Mouse (Mus musculus) G1E (cell line): ENCODE measurements around the gene Serpina5. TPM values are rescaled to one million over a fixed set of nuclear protein-coding genes. Genes with fewer than 3 reads are reported as not detected.

Source experiments
- ATAC-seq: 2 replicates; pipeline ENCODE4 v1.8.0; 2016; ENCODE audit warnings: mild to moderate bottlenecking; ENCODE audit not compliant: insufficient number of reproducible peaks, poor library complexity, low FRiP score, severe bottlenecking; ENCODE audit errors: extremely low read depth
- DNase-seq: peaks from one replicate; pipeline ENCODE4 v3.0.0; 2012; ENCODE audit warnings: low spot score
- H3K27me3 ChIP-seq: 2 replicates; pipeline ENCODE4 v1.6.1; 2012; ENCODE audit warnings: mild to moderate bottlenecking, low read length, inconsistent platforms; ENCODE audit not compliant: insufficient read depth
- H3K36me3 ChIP-seq: replicated peaks from 2 replicates; pipeline ENCODE3; 2012; ENCODE audit warnings: mild to moderate bottlenecking, inconsistent platforms
- H3K4me1 ChIP-seq: 2 replicates; pipeline ENCODE4 v1.6.1; 2012; ENCODE audit warnings: low read depth, low read length, inconsistent platforms, mixed read lengths; ENCODE audit not compliant: insufficient read depth
- H3K4me3 ChIP-seq: 2 replicates; pipeline ENCODE4 v1.5.1; 2012; ENCODE audit warnings: low read depth, mild to moderate bottlenecking, inconsistent platforms, low read length, moderate library complexity, mixed read lengths
- H3K9me3 ChIP-seq: replicated peaks from 2 replicates; pipeline ENCODE4 v1.6.1; 2012; ENCODE audit warnings: inconsistent platforms
- CTCF ChIP-seq: IDR thresholded peaks from 2 replicates; pipeline ENCODE4 v1.5.1; 2012; ENCODE audit warnings: low read depth, low read length, inconsistent platforms, mixed read lengths
- GATA1 ChIP-seq: IDR thresholded peaks from 2 replicates; pipeline ENCODE4 v1.6.1; 2012; ENCODE audit warnings: borderline replicate concordance, low read length, inconsistent platforms, mixed read lengths
- GATA2 ChIP-seq: IDR thresholded peaks from 2 replicates; pipeline ENCODE4 v1.6.1; 2012; ENCODE audit warnings: low read depth, low read length, inconsistent platforms, borderline replicate concordance
- POLR2AphosphoS5 ChIP-seq: IDR thresholded peaks from 2 replicates; pipeline ENCODE4 v1.6.1; 2012; ENCODE audit warnings: low read depth, low read length, inconsistent platforms; ENCODE audit not compliant: insufficient replicate concordance
- TAL1 ChIP-seq: conservative IDR thresholded peaks from 2 replicates; pipeline ENCODE4 v1.6.1; 2012; ENCODE audit warnings: low read depth, low read length, inconsistent platforms, mixed read lengths
- polyA plus RNA-seq: library from polyadenylated mRNA; stranded (reverse); fragments of >175 nt; gene quantifications from 2 replicates; pipeline ENCODE4 v1.2.3, GENCODE M21; 2012
- total RNA-seq, 2 experiments: library from RNA; stranded (forward) in 1 of 2; stranded (reverse) in 1 of 2; fragments of 200-1000 nt in 1 of 2; fragments of >200 nt in 1 of 2; fragmentation: Nextera tagmentation in 1 of 2; gene quantifications; 2 replicates each; pipeline ENCODE4 v1.2.3; 2014 to 2017

Gene Serpina5
- total and polyA plus RNA-seq, 3 experiments: not detected

DNA sequence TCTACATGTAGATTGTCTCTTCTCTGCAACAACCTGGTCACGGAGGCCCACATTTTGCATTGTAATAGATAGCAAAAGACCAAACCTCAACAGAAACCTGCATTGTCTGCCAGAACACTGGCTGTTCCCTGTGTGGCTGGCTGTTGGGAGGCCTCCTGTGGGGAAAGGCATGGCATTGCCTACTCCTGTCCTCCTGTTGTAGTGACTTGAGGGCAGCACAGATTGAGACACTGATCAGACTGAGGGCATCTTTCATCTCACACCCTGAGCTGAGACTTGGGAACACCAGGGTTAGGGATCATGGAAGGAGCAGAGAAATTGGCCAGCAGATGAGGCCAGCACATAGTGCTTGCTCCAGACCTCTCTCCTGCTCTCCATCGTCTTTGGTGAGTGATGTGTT lies 37.3 kb downstream of the Serpina5 start:
- no peak for DNase-seq
- Histone ChIP-seq H3K36me3 (no peaks in the 10 kb centered on the region), H3K4me3 (no peak overlapping the region), H3K27me3 (no peaks in the 10 kb centered on the region), H3K4me1 (no peaks in the 10 kb centered on the region), H3K9me3 (peaks cover 64% of the 10 kb centered on the region)
- TF ChIP-seq CTCF (no peak), GATA2 (no peak), TAL1 (no peak), POLR2AphosphoS5 (no peak), GATA1 (no peak)
- no peak for ATAC-seq

DNA sequence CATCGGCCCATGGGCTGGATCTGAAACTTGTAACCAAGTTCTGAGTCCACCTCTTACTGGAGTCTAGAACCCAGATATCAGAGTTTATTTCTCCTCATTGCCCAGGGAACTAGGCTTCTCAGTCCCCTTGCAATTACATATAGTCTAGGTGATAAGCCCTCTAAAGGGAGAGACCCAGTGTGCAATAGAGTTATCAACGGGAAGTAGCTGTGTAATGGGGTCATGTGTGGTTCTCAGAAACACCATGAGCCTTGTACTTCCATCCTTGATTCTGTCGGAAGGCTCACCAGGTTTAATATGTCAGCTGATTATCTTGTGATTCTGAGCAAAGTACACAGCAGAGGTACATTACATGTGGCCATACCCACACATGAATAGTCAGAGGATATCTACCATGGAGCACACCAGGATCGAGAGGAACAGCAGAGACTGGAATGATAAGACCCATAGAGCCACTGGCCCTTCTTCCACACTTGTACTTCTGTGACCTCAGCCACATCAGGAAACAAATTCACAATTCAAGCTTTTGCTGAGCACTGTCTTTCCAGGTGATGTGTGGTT lies 39.7 kb downstream of the Serpina5 start:
- Histone ChIP-seq H3K36me3 (no peaks in the 10 kb centered on the region), H3K27me3 (no peaks in the 10 kb centered on the region), H3K4me1 (no peaks in the 10 kb centered on the region), H3K9me3 (peaks cover 62% of the 10 kb centered on the region), H3K4me3 (no peak overlapping the region)
- TF ChIP-seq TAL1 (no peak), CTCF (no peak), GATA1 (no peak), GATA2 (no peak), POLR2AphosphoS5 (no peak)
- DNase-seq: no peak
- ATAC-seq: no peak

DNA sequence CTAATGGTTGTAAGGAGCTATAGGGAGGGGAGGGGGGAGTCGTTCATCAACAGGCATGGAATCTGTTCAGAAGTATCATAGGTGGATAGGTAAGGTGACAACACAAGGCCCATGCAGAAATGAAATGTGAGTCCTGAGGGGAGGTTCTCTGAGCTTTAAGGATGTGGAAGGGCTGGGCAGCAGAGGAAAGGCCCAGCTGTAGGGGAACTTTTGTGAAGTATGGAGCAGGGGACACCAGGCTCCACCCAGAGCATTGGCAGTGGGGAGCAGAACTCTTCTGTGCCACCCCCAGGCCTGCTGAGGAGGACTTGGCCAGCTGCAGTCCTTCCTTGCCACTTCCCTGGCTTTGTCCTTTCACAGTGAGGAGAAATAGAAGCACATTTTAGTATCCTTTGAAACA lies 40.6 kb downstream of the Serpina5 start:
- no peak for TF ChIP-seq CTCF
- no peak for TF ChIP-seq POLR2AphosphoS5
- no peak for TF ChIP-seq GATA1
- no peak for TF ChIP-seq GATA2
- TF ChIP-seq TAL1: no peak
- H3K27me3 ChIP-seq: no peaks in the 10 kb centered on the region
- DNase-seq: no peak

DNA sequence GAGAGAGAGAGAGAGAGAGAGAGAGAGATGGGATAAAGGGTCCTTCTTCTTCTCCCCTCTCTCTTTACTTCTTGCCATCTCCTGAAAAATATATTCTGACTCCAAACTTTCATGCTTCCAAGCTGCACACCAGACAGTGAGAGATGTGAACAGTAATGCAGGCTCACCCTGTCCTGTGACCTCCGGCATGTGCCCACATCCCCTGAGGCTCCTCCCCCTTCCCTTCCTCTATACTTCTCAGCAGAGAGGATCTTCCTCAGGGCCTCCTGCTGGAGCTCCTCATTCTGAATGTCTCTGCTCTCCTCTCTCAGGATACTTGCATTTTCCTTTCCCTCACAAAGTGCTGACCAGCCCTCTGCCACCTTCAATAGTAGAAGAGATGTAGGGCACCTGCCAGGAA lies 41.5 kb downstream of the Serpina5 start:
- DNase-seq: no peak
- H3K36me3 ChIP-seq: no peaks in the 10 kb centered on the region
- no peak overlapping the region for H3K4me3 ChIP-seq
- no peak for TF ChIP-seq GATA2
- no peak for TF ChIP-seq POLR2AphosphoS5
- TF ChIP-seq GATA1: no peak
- TF ChIP-seq CTCF: no peak
- TF ChIP-seq TAL1: no peak
- peaks cover 73% of the 10 kb centered on the region for H3K9me3 ChIP-seq
- ATAC-seq: no peak
- H3K27me3 ChIP-seq: no peaks in the 10 kb centered on the region
- no peaks in the 10 kb centered on the region for H3K4me1 ChIP-seq

More for the DNA sequence above, 40.6 kb downstream of the Serpina5 start:
- Histone ChIP-seq H3K9me3 (peaks cover 67% of the 10 kb centered on the region), H3K36me3 (no peaks in the 10 kb centered on the region), H3K4me3 (no peak overlapping the region), H3K4me1 (no peaks in the 10 kb centered on the region)
- no peak for ATAC-seq

DNA sequence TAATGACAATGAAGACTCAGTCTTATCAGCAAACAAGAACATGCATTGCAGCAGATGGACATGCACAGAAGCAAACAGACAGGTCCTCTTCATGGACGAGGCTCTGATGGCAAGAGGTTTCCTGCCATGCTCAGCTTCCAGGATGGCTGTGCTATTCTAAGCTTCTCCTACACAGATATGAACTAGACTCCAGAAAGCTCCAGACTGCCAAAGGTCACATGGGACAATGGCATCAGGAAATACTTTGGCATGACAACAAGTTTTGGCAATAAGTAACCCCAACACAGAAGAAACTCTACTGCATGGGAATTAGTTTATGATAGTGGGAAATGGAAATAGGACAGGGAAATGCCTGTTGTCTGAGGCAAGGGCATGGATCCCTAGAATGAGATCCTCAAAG lies 42.4 kb downstream of the Serpina5 start:
- no peak overlapping the region for H3K4me3 ChIP-seq
- no peak for DNase-seq
- H3K9me3 ChIP-seq: peaks cover 75% of the 10 kb centered on the region
- TF ChIP-seq CTCF (no peak), GATA1 (no peak), POLR2AphosphoS5 (no peak), TAL1 (no peak), GATA2 (no peak)
- H3K27me3 ChIP-seq: no peaks in the 10 kb centered on the region
- H3K36me3 ChIP-seq: no peaks in the 10 kb centered on the region
- H3K4me1 ChIP-seq: no peaks in the 10 kb centered on the region
- ATAC-seq: no peak

DNA sequence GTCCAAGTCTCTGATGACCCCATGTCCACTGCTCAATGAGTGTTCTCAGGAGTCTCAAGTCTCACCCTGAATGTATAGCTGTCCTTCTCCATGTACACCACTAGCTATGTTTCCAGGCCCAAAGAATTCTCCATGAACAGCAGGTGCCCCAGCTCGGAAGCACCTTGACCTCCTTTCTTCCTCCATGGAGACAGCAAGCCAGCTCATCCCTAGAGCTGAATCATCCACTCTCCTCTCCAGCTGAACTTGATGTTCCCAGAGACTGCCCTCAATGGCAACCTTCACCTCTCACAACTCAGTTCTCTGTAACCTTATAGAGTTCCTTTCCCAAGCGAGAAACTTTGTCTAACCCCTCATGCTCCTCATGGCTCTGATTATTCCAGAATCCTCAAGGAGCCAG lies 44.7 kb downstream of the Serpina5 start:
- Histone ChIP-seq H3K27me3 (no peaks in the 10 kb centered on the region), H3K9me3 (peaks cover 72% of the 10 kb centered on the region), H3K4me3 (no peak overlapping the region), H3K4me1 (no peaks in the 10 kb centered on the region), H3K36me3 (no peaks in the 10 kb centered on the region)
- ATAC-seq (no peak), DNase-seq (no peak)
- TF ChIP-seq GATA1: no peak
- TF ChIP-seq CTCF: no peak
- TF ChIP-seq POLR2AphosphoS5: no peak
- no peak for TF ChIP-seq GATA2
- no peak for TF ChIP-seq TAL1

DNA sequence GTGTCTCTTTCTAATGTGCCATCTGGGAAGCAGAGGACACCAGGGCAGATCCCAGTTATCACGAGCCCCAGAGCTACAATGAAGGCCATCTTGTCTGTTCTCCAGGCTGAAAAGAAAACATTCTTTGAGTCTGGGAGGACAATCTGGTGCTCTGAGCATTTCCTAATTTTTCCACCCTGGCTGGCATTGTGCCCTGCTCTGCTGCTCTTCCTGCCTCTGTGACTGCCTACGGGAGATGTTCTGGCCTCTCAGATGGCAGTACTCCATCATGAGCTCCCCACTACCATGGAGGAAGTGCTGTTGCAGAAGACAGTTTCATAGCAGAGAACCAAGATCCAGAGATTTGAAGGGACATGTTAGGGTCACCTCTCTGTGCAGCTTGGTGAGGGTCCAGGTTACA lies 51.1 kb downstream of the Serpina5 start:
- no peaks in the 10 kb centered on the region for H3K27me3 ChIP-seq
- H3K9me3 ChIP-seq: peaks cover 76% of the 10 kb centered on the region
- no peaks in the 10 kb centered on the region for H3K36me3 ChIP-seq
- no peak overlapping the region for H3K4me3 ChIP-seq
- H3K4me1 ChIP-seq: no peaks in the 10 kb centered on the region
- DNase-seq: no peak
- ATAC-seq: no peak
- TF ChIP-seq CTCF (no peak), GATA2 (no peak), TAL1 (no peak), POLR2AphosphoS5 (no peak), GATA1 (no peak)
